Mouse (Mus musculus) adipose tissue, adult 10 weeks (tissue): ENCODE measurements around the gene Cys1. TPM values are rescaled to one million over a fixed set of nuclear protein-coding genes. Genes with fewer than 3 reads are reported as not detected.

Experiments
- polyA plus RNA-seq: library from polyadenylated mRNA; stranded (reverse); fragments of 350-450 nt; fragmentation: Illumina TruSeq; extraction: RNeasy Lipid Tissue Mini Kit (QIAGEN cat#74804); gene quantifications from one replicate; pipeline ENCODE4 v1.2.3, GENCODE M21; 2014; ENCODE audit warnings: low read depth, low replicate concordance

Cys1 gene
- polyA plus RNA-seq = 11.0 TPM

DNA sequence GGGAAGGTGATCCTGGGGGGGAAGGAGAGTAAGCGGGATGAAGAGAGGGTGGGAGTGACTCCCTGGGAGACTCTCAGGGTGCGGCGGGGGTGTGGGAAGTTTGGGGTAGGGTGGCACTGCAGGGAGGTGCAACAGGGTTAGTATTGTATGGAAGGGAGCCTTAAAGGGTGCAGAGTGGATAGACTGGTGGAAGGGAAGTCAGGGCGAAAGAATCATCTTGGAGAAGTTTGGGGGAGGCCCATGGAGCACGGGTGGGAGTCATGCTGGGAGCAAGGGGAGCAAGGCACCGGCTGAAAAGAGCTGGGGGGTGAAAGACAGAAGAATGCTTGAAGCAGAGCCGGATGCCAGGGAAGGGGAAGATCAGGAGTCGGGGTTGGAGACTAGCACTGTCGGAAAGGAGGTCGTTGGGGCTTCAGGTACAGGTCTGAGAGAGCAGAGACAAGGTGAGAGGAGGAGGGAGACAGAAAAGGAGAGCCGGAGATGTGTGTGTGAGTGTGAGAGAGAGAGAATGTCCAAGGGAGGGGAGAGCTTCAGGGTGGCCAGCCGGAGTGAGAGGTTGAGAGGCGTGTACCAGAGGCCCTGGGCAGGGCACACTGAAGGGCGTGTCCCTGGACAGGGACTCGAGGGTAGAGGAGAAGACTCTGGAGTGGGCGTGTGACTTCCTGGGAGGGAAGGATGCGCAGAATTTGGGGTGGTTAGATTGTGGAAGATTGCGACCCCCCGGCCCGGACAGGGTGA is at the start of gene Cys1:
Cys1 (minus strand) TSS at position 528 of the 738 bp plus-strand sequence.

DNA sequence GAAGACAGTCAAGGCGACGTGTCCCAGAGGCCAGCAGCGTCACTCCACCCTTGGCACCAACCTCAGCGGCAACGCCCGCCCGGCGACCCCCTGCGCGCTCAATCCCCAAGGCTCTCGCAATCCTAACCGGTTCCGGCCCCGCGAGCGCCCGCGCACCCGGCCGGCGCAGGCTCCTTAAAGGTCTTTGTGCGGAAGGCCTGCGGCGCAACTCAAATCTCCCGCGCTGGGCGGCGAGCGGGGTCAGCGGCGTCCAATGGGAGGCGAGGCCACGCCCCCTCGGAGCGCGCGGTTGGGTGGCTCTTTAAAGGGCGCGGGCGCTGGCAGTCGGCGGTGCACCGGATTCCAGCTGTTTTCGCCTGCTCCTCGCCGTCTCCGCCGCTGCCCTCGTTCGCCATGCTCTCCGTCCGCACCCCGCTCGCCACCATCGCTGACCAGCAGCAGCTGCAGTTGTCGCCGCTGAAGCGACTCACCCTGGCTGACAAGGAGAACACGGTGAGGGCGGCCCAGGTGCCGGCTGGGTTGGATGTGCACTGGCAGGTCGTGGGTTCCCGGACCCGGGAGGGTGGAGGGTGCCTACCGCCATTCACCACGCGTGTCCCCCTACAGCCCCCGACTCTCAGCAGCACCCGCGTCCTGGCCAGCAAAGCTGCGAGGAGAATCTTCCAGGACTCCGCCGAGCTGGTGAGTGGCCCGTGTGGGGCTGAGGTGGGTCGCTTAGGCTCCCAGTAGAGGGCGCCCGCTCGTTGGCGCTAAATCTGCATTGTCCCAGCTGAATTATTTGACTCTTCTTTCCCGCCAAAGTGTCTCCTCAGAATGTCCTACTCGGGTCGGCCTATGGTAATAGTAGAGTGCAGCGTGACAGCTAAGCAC is 26.6 kb upstream of the Cys1 start, which contains the start of gene Rrm2:
Rrm2 (plus strand) TSS at position 288 of the 870 bp plus-strand sequence.

DNA sequence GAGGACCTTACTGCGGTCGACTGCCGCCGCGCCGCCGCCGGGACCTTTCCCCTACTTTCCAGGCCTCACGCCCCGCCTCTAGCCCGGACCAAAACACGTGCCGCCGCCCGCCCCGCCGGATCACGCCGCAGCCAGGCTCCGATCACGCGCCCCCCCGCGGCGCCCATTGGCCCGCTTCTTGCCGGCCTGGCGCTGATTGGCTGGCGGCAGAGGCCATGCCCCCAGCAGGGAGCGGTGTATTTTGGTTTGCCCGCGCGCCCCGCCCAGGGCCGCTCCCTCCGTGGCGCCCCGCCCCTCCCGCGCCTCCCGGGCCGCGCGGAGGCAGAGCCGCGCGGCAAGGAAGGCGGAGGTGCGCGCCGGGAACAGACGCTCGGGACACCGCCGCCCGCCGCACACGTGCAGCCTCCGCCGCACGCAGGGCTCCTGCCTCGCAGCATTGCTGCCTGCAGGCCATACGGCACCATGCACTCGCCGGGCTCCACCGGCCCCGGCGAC is 30.5 kb downstream of the Cys1 start, which contains the start of gene Klf11:
Klf11 (plus strand) TSS at position 212 of the 495 bp plus-strand sequence.

Other genes starting within 250 kb of the Cys1 start
- gene Taf1b, start 183.5 kb downstream of the Cys1 start, polyA plus RNA-seq = 11.4 TPM
- gene Grhl1, start 109.5 kb downstream of the Cys1 start, polyA plus RNA-seq = 13.3 TPM
- 8.7 TPM for gene Klf11, start 30.5 kb downstream of the Cys1 start, polyA plus RNA-seq
- 5.0 TPM for gene Rrm2, start 26.4 kb upstream of the Cys1 start, polyA plus RNA-seq
- gene Mboat2, start 149.1 kb upstream of the Cys1 start, polyA plus RNA-seq = 27.4 TPM